Mouse (Mus musculus) layer of hippocampus, adult 2 months (tissue): Measurements from ENCODE around the gene Olfr1221. TPM values are rescaled to one million over a fixed set of nuclear protein-coding genes. Genes with fewer than 3 reads are reported as not detected.
"Not testable (repeated sequence)": the region's sequence is repeated elsewhere in the genome, so short reads cannot be mapped to it uniquely, and the experiment has no call there.

Experiments used
- DNase-seq, 2 experiments: peaks; one replicate each; pipeline ENCODE4 v3.0.0; 2022; ENCODE audit warnings: low spot score in 2 of 2
- H3K27ac ChIP-seq: fragments of 200-600 bp; 2 replicates; pipeline ENCODE4 v1.8.1; 2022
- H3K4me3 ChIP-seq: fragments of 200-600 bp; 2 replicates; pipeline ENCODE4 v1.8.1; 2022; ENCODE audit warnings: mild to moderate bottlenecking
- CTCF ChIP-seq: fragments of 200-600 bp; conservative IDR thresholded peaks from 2 replicates; pipeline ENCODE4 v1.8.1; 2022; ENCODE audit warnings: antibody characterized with exemption, mild to moderate bottlenecking, moderate library complexity
- long read RNA-seq, 2 experiments: library from polyadenylated mRNA; stranded (forward); transcript quantifications; one replicate each; pipeline ENCODE4 v2.0.0; 2021; ENCODE audit warnings: borderline mapping rate in 2 of 2
- total RNA-seq, 2 experiments: library from RNA; stranded (reverse); gene quantifications; 2 replicates each; pipeline ENCODE4 v1.2.3; 2021

Gene Olfr1221
- total RNA-seq = not detected
- long read RNA-seq, experiment 1 = 0 reads
- long read RNA-seq, experiment 2 = 0 reads

DNA sequence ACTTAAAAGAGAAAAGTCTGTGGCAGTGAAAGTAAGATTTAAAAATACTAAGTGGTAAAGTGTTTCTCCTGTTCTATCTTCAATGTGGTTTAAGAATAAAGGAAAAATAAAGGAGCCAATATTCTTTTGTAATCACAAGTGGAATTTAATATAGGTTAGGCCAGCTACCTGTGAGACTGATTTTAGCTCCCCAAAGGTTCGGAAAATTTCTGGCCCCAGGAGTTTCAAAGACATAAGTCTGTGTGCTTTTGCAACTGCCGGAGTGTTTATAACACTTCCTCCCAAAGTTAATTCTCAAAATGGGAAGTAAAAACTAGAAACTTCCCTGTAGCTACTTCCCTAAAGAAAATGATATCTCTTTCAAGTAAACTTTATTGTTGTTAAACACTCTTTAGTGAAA is at the start of gene Olfr1221:
Gene Olfr1221, minus strand, starts transcription at position 101 of the 400 bp plus-strand sequence.
- DNase-seq = no peak
- no peak for TF ChIP-seq CTCF
- no peak within 1 kb of the TSS for H3K4me3 ChIP-seq
- H3K27ac ChIP-seq = no peak within 1 kb of the TSS

DNA sequence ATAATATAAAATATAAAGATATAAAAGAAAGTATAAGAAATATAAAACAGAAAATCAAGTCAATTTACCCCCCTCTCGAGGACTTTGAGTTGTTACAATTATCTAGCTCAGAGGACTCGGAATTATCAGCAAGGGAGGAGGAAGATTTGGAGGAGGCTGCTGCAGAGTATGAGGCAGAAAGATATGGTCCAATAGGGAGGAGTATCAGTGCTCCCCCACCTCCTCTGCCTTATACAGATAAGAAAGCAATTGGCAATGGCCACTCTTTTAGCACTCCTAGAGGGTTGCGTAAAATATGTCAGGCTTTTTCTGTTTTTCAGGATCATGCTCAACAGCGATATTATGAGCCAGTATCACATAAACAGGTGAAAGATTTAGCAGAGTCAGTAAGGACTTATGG is 47.6 kb upstream of the Olfr1221 start:
- H3K4me3 ChIP-seq, H3K27ac ChIP-seq, DNase-seq: not testable (repeated sequence)

DNA sequence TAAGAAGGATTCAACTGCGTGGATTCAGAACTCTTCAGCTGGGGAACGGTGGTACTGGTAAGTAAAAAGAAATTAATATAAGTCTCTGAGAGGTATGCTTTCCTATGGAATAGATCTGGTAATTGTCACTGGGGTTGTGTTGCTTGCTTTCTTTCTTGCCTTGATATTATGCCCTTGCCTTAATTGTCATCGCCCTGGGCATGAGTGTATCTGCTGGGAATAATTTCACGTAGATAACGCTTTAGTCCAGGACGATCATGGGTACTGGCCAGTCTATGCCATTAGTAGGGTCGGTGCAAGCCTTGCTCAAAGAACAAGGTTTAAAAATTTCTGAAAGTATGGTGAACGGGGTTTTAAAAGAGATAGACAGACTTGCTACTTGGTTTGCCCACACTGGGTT is 46.9 kb upstream of the Olfr1221 start, which contains the start of gene Olfr1224-ps1:
Gene Olfr1224-ps1, minus strand, starts transcription at position 101 of the 400 bp plus-strand sequence.
- DNase-seq, H3K27ac ChIP-seq, H3K4me3 ChIP-seq: not testable (repeated sequence)

DNA sequence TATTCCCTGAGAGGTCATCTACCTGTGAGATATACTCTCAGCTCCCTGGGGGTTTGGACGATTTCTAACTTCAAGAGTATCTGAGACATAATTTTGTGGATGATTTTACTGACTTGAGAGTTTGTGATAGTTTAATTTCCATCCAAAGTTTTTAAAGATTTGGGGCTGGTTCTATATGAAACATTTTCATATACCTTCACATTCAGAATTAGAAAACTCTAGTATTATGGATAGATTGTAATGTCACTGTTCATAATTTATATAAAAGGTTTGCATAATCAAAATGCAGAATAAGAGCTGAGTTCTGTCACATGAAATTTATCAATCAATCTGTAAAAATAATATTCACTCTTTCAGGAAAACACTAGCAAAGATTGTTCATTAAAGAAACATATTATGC is 34.4 kb upstream of the Olfr1221 start, which contains the start of gene Olfr1223:
Gene Olfr1223, minus strand, starts transcription at position 101 of the 400 bp plus-strand sequence.
- no peak within 1 kb of the TSS for H3K4me3 ChIP-seq
- no peak for DNase-seq
- no peak for TF ChIP-seq CTCF
- H3K27ac ChIP-seq = no peak within 1 kb of the TSS

DNA sequence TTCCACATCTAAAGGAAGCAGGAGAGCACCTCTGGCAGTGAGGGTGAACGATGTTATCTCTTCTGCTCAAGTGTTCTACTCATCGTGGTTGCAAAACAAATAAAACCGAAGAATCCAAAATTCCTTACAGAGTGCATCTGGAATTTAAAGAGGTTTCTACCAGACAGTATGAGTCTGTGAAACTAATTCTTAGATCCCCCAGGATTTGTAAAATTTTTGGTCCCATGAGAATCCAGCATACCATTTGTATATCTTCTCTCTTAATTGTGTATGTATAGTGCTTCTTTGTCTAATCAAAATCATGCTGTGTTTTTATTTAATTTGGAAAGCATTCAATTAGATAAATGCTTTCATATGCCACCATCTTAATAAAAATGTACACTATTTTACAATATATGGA is 15.9 kb upstream of the Olfr1221 start, which contains the start of gene Olfr1222:
Gene Olfr1222, minus strand, starts transcription at position 101 of the 400 bp plus-strand sequence.
- no peak for TF ChIP-seq CTCF
- no peak within 1 kb of the TSS for H3K27ac ChIP-seq
- no peak within 1 kb of the TSS for H3K4me3 ChIP-seq
- no peak for DNase-seq

DNA sequence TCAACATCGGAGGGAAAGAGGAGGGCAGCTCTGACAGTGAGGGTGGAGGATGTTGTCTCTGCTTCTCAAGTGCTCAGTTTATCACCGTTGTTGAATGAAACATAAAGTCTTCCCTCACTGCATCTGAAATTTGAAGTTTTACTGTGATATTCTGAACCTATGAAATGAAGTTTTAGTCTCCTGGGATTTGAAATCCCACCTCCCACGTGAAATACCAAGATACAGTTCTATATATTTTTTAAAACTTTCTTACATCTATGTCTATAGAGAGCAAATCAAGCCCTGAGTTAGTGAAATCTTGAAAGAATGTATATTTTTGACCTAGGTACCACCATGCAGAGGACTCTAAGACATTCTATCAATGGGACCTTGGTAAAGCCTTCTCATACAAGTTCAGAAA is 10.3 kb downstream of the Olfr1221 start, which contains the start of gene Olfr1220:
Gene Olfr1220, minus strand, starts transcription at position 101 of the 400 bp plus-strand sequence.
- Histone ChIP-seq H3K4me3 (no peak within 1 kb of the TSS), H3K27ac (no peak within 1 kb of the TSS)
- no peak for TF ChIP-seq CTCF
- DNase-seq = no peak

DNA sequence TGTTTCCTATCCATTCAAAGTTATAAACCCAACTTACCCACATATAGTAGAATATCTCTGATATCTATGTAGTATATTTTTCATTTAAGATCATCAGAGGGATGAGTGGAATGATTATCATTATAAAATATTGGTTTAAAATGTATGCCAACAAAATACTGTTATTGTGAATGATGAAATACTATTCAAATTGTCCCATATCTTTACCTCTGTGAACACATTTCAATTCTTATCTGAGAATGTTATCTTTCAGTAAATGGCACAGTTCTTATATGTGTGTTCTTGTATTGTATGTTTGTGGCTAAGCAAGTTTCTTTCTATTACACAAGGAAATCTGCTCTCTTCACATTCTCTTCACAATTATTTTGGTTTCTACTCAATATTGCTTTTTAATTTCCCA is 11.4 kb downstream of the Olfr1221 start:
- no peak overlapping the region for H3K27ac ChIP-seq
- no peak for TF ChIP-seq CTCF
- no peak overlapping the region for H3K4me3 ChIP-seq
- no peak for DNase-seq

DNA sequence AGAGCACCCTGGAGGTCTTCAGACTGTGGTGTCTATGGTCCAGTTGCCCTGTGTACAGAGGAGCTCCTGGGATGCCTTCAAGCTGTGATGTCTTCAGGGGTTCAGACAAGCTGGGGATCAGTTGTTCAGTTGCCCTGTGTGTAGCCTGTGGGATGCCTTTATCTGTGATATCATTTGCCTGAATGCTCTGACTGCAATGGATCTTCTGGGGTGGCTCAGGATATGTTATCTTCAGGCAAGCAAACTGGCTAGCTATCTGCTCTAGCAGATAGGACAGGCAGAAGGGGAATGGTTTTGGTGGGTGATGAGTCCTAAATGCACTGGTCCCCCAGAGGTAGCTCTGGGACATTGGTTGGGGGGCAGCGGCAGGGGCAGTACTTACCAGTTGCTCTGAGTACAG is 23.2 kb downstream of the Olfr1221 start:
- Histone ChIP-seq H3K27ac (no peak overlapping the region), H3K4me3 (no peak overlapping the region)
- TF ChIP-seq CTCF = no peak
- no peak for DNase-seq

DNA sequence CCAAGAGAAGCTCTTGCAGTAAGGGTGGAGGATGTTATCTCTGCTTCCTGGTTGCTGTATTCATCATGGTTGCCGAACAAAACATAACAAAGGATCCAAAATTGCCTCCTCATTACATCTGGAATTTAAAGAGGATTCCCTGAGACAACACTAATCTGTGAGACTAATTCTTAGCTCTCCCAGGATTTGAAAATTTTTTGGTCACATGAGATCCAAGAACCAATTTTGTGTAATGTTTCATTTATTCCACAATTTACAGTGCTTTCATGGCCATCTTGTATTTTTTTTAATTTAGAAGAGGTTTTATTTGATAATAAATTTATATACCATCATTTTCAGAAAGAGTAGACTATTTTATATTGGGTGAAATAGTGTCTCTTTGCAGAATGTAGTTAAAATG is 33.7 kb downstream of the Olfr1221 start, which contains the start of gene Olfr1219:
Gene Olfr1219, minus strand, starts transcription at position 101 of the 400 bp plus-strand sequence.
- Histone ChIP-seq H3K27ac (no peak within 1 kb of the TSS), H3K4me3 (no peak within 1 kb of the TSS)
- DNase-seq = no peak
- no peak for TF ChIP-seq CTCF

DNA sequence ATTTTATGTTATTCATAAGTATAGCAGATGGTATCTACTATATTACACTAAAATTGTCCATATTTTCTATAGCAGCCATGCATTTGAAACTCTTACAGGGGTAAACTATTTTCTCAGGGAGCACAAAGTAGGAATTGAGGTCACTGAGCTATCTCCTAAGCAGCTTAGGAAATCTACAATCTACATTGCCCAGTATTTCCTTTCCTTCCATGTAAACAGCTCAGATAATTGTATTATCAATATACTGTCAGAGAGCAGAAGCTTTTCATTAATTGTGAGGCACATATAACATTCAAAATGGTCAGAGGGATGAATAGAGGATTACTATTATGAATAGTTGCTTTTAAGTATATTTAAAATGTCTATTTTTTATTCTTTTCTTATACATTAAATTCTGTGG is 35.6 kb downstream of the Olfr1221 start:
- Histone ChIP-seq H3K27ac (no peak overlapping the region), H3K4me3 (no peak overlapping the region)
- DNase-seq = no peak
- TF ChIP-seq CTCF = no peak

DNA sequence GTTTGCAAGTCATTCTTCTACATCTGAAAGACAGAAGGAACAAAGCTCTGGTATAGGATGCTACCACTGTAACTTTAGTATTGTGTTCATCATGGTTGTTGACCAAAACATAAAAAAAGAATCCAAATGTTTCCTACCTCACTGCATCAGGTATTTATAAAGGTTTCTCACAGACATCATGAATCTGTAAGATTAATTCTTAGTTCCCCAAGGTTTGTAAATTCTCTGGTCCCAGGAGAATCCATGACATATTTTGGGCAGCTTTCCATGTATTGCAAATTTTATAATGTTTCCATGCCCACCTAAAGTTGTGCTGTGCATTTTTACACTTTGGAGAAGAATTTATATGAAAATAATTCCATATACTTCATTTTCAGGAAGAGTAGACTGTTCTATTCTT is 56.0 kb downstream of the Olfr1221 start, which contains the start of gene Olfr1218:
Gene Olfr1218, minus strand, starts transcription at position 101 of the 400 bp plus-strand sequence.
- DNase-seq = no peak
- Histone ChIP-seq H3K4me3 (no peak within 1 kb of the TSS), H3K27ac (no peak within 1 kb of the TSS)
- TF ChIP-seq CTCF = no peak

Other genes starting within 250 kb of the Olfr1221 start
- not detected for gene Olfr1208, start 215.0 kb downstream of the Olfr1221 start, total RNA-seq
- not detected for gene Olfr1209, start 202.1 kb downstream of the Olfr1221 start, total RNA-seq
- not detected for gene Olfr1211, start 179.2 kb downstream of the Olfr1221 start, total RNA-seq
- not detected for gene Olfr1212, start 163.3 kb downstream of the Olfr1221 start, total RNA-seq
- gene Gm13762, start 137.0 kb downstream of the Olfr1221 start, total RNA-seq = not detected
- not detected for gene Olfr1214, start 124.6 kb downstream of the Olfr1221 start, total RNA-seq
- gene Olfr1215, start 110.3 kb downstream of the Olfr1221 start, total RNA-seq = not detected
- gene Olfr1216, start 98.9 kb downstream of the Olfr1221 start, total RNA-seq = not detected
- gene Olfr1217, start 85.2 kb downstream of the Olfr1221 start, total RNA-seq = not detected
- not detected for gene Olfr1218, start 56.1 kb downstream of the Olfr1221 start, total RNA-seq
- not detected for gene Olfr1219, start 33.8 kb downstream of the Olfr1221 start, total RNA-seq
- not detected for gene Olfr1220, start 10.4 kb downstream of the Olfr1221 start, total RNA-seq
- not detected for gene Olfr1222, start 15.8 kb upstream of the Olfr1221 start, total RNA-seq
- gene Olfr1223, start 34.3 kb upstream of the Olfr1221 start, total RNA-seq = not detected
- not detected for gene Olfr1224-ps1, start 46.8 kb upstream of the Olfr1221 start, total RNA-seq
- not detected for gene Olfr1225, start 57.4 kb upstream of the Olfr1221 start, total RNA-seq
- gene Olfr1226, start 82.8 kb upstream of the Olfr1221 start, total RNA-seq = not detected
- not detected for gene Olfr1228, start 136.8 kb upstream of the Olfr1221 start, total RNA-seq
- not detected for gene Olfr1229, start 170.7 kb upstream of the Olfr1221 start, total RNA-seq
- gene Olfr1230, start 180.0 kb upstream of the Olfr1221 start, total RNA-seq = not detected
- gene Olfr1231, start 189.8 kb upstream of the Olfr1221 start, total RNA-seq = not detected
- gene Olfr1232, start 212.4 kb upstream of the Olfr1221 start, total RNA-seq = not detected
- not detected for gene Olfr1233, start 225.1 kb upstream of the Olfr1221 start, total RNA-seq
- gene Olfr1234, start 247.6 kb upstream of the Olfr1221 start, total RNA-seq = not detected